Mouse (Mus musculus) midbrain, postnatal 0 days (tissue): ENCODE data around the gene Aldh3b2. TPM values are rescaled to one million over a fixed set of nuclear protein-coding genes. Genes with fewer than 3 reads are reported as not detected.

Experiments used
- ATAC-seq: fragments of 200-750 bp; cut with Nextera tagmentation; 2 replicates; pipeline ENCODE4 v1.8.0; 2017; ENCODE audit warnings: moderate number of reproducible peaks, mild to moderate bottlenecking, moderate TSS enrichment, moderate library complexity; ENCODE audit not compliant: low FRiP score
- DNase-seq: peaks from one replicate; pipeline ENCODE4 v3.0.0-alpha.2; 2015; ENCODE audit warnings: low spot score
- H3K27ac ChIP-seq: fragments of 300-500 bp; sonication (generic); 2 replicates; pipeline ENCODE4 v1.5.1; 2014; ENCODE audit warnings: low read depth, mild to moderate bottlenecking, low read length, mixed read lengths
- H3K27me3 ChIP-seq: fragments of 300-500 bp; sonication (generic); 2 replicates; pipeline ENCODE4 v1.6.1; 2014; ENCODE audit warnings: low read length, control low read depth, mixed read lengths; ENCODE audit not compliant: insufficient read depth
- H3K36me3 ChIP-seq: fragments of 300-500 bp; sonication (generic); 2 replicates; pipeline ENCODE4 v1.6.1; 2014; ENCODE audit warnings: low read length, control low read depth, mixed read lengths; ENCODE audit not compliant: insufficient read depth
- H3K4me1 ChIP-seq: fragments of 300-500 bp; sonication (generic); 2 replicates; pipeline ENCODE4 v1.6.1; 2014; ENCODE audit warnings: mild to moderate bottlenecking, control low read depth, antibody characterized with exemption, low read length, mixed read lengths; ENCODE audit not compliant: insufficient read depth
- H3K4me2 ChIP-seq: fragments of 300-500 bp; sonication (generic); 2 replicates; pipeline ENCODE4 v1.6.1; 2014; ENCODE audit warnings: low read depth, mild to moderate bottlenecking, low read length, mixed read lengths; ENCODE audit not compliant: poor library complexity, severe bottlenecking
- H3K4me3 ChIP-seq: fragments of 300-500 bp; sonication (generic); 2 replicates; pipeline ENCODE4 v1.5.1; 2014; ENCODE audit warnings: low read depth, mild to moderate bottlenecking, low read length, moderate library complexity
- H3K9ac ChIP-seq: fragments of 300-500 bp; sonication (generic); replicated peaks from 2 replicates; pipeline ENCODE4 v1.6.1; 2014; ENCODE audit warnings: mild to moderate bottlenecking, low read length, moderate library complexity, mixed read lengths; ENCODE audit not compliant: poor library complexity, severe bottlenecking
- H3K9me3 ChIP-seq: fragments of 300-500 bp; sonication (generic); 2 replicates; pipeline ENCODE4 v1.6.1; 2016; ENCODE audit warnings: low read length, control low read depth
- CTCF ChIP-seq: IDR thresholded peaks from 2 replicates; pipeline ENCODE4 v1.5.1; 2016; ENCODE audit warnings: antibody characterized with exemption, mild to moderate bottlenecking
- WGBS: fragments of 180-500 bp; shearing (Covaris S2); extraction: QIAGEN DNeasy Blood & Tissue Kit; methylation state at CpG from one replicate; pipeline ENCODE4 v1.1.7; 2014; 5-methylcytosine and 5-hydroxymethylcytosine counted together
- polyA plus RNA-seq: library from polyadenylated mRNA; unstranded; fragments of >200 nt; fragmentation: Nextera tagmentation; extraction: Ambion mirVana; gene quantifications from 2 replicates; pipeline ENCODE4 v1.2.1, GENCODE M21; 2015
- total RNA-seq: library from RNA; depleted of rRNA; stranded (reverse); fragments of >200 nt; gene quantifications from 2 replicates; pipeline ENCODE4 v1.2.3, GENCODE M21; 2014

The Aldh3b2 gene
- total and polyA plus RNA-seq, 2 experiments from 2014 or later, result 2.4 to 2.6 TPM

DNA sequence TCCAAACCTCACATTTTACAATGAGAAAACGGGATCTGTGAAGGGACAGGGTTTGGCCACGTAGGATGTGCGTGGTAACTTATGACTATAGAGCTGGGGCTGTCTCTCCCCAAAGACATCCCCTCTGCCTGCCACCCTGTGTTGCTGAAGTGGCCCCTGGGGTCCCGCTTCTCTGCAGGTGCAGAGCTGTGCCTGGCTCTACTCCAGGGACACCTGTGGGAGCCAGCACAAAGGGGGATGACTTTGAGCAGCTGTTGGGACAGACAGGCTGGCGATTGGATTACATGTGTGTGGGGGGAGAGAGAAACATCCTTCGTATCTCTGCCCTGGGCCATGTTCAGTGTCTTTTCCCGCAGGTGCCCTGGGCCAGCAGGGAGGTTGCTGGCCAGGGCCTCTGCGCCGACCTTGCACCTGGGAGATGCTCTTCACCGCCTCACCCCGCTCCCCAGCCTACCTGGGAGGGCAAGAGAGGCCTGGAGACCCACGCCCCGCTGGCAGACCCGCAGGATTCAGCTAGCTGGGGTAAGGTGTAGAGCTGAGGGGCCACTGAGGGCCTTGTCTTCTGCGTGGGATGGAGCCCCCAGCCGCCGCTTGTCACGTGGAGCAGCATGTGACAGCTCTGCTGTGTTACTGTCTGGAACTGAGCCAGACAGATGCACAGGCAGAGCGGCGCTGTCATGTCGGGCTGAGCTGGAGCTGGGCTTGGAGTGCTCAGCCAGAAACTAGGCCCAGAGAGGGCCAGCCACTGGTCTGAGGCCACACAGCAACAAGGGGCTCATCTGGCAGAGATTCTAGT lies 41.7 kb upstream of the Aldh3b2 start:
- H3K9me3 ChIP-seq, result no peaks in the 10 kb centered on the region
- WGBS, result 72% methylated on average over 21 of the region's 21 CpGs
- H3K36me3 ChIP-seq, result no peaks in the 10 kb centered on the region
- 0 out of 2 replicates have a peak, but pooled peaks cover 5% of the 10 kb centered on the region for H3K27me3 ChIP-seq
- H3K9ac ChIP-seq, result no peak overlapping the region
- TF ChIP-seq CTCF, result no peak
- H3K4me3 ChIP-seq, result no peak overlapping the region
- H3K4me2 ChIP-seq, result no peak overlapping the region
- ATAC-seq, result no peak
- DNase-seq, result peak; percentile 38
- 0 out of 2 replicates have a peak overlapping the region, but pooled peaks have one; percentile 55 for H3K27ac ChIP-seq
- H3K4me1 ChIP-seq, result peaks cover 3% of the 10 kb centered on the region; the same call in 1 of the 2 replicates

DNA sequence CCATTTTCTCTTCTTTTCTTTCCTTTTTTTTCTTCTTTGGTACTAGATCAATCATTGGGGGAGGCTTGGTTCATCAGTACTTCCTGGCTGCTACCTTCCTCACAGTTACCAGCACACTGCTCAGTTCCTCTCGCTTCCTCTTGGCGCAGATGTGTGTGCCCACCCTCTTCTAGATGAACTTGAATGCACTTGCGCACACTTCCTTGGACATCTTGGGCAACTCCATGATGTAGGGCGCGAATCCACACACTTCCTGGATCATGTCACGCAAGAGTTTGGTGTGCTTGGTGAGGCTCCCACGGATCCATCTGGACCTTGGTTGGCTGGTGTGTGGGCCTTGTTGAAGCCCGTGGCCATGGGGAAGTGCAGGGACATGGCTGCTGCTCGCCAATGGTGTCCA lies 40.4 kb upstream of the Aldh3b2 start:
- DNase-seq, result no peak
- peaks cover 6% of the 10 kb centered on the region; the same call in 1 of the 2 replicates for H3K4me1 ChIP-seq
- no peak overlapping the region for H3K27ac ChIP-seq
- WGBS, result 94% methylated on average over 9 of the region's 9 CpGs
- no peak for TF ChIP-seq CTCF
- H3K36me3 ChIP-seq, result no peaks in the 10 kb centered on the region
- no peak overlapping the region for H3K4me3 ChIP-seq
- H3K4me2 ChIP-seq, result no peak overlapping the region
- H3K9ac ChIP-seq, result no peak overlapping the region
- H3K27me3 ChIP-seq, result 0 out of 2 replicates have a peak, but pooled peaks cover 8% of the 10 kb centered on the region
- no peaks in the 10 kb centered on the region for H3K9me3 ChIP-seq
- no peak for ATAC-seq

DNA sequence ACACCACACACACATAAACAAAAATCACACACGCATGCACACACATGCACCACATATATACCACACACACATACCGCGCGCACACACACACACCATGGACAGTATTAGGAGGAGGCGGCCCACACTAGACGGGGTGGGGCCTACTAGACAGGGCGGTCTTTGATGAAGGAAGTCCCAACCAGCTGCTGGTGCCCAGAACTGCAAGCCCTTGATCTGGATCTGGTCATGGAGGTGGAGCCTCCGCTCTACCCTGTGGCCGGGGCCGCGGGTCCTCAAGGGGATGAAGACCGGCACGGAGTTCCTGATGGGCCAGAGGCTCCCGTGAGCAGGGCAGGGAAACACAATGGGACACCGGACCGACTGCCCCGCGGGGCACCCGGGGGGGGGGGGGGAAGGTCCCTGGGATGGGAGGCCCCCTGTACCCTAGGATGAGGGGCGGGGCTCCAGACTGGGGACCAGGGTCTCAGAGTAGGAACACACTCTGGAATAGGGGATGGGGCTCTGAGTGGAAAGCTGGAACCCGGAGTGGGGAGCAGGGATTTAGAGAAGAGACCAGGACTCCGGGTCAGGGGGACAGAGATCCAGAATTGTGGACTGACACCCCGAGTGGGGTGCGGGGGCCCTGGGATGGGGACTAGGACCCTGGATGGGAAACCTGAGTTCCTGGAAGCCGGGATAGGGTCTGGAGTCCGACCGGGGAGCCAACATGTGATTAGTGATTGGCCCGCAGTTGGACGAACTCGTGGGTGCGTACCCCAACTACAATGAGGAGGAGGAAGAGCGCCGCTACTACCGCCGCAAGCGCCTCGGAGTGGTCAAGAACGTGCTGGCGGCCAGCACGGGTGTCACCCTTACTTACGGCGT lies 36.9 kb upstream of the Aldh3b2 start, which contains the start of gene Unc93b1:
Gene Unc93b1, plus strand, starts transcription at position 155 of the 864 bp plus-strand sequence.
- H3K27me3 ChIP-seq, result 0 out of 2 replicates have a peak, but pooled peaks cover 8% of the 10 kb centered on the region
- ATAC-seq, result peak; percentile 72

DNA sequence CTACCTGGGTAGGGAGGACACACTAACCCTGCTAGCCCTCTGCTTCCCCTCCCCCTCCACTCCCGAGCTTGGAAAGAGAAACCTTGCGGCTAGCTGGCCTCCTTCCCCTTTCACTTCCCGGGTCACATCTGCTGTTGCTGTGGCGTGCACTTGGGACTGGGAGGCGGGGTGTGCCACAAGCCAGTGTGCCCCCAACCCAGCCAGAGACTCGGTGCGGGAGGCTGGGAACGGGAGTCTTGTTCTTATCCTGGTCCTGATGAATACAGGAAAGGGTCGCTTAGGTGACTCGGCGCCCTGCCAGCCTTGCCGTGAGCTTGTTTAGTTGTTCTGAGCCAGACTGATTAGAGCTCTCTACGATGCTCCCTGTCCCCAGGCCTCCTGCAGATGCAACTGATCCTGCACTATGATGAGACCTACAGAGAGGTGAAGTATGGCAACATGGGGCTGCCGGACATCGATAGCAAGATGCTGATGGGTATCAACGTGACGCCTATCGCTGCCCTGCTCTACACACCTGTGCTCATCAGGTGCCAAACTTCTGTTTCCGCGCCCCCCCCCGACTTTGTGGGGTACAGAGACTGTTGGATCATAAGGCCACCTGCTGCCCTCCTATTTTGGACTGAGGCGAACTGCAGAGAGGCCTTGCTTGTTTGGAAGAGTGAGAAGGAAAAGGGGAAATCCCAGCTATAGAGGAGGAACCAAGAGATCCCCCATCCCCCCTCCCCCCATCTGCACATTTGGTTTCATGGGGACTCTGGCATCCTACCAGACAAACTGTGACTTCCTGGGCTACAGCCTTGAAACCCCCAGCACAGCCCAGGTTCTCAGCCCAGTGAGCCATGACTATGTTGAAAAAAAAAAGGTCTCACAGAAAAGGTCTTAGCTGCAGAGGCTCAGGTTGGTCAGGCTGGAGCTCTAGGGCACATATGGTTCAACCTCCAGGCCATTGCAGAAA lies 36.0 kb upstream of the Aldh3b2 start:
- TF ChIP-seq CTCF, result no peak
- Histone ChIP-seq H3K9ac (peak overlapping the region; percentile 14; the same call in 1 of the 2 replicates), H3K27ac (no peak overlapping the region), H3K4me3 (peak overlapping the region; percentile 34), H3K36me3 (no peaks in the 10 kb centered on the region), H3K27me3 (0 out of 2 replicates have a peak, but pooled peaks cover 8% of the 10 kb centered on the region), H3K9me3 (no peaks in the 10 kb centered on the region), H3K4me1 (peaks cover 2% of the 10 kb centered on the region; the same call in 1 of the 2 replicates), H3K4me2 (peak overlapping the region; percentile 62)
- no peak for ATAC-seq
- 7% methylated on average over 22 of the region's 22 CpGs for WGBS
- peak; percentile 30 for DNase-seq

More for the DNA sequence above, 36.9 kb upstream of the Aldh3b2 start, which contains the start of gene Unc93b1:
- H3K4me3 ChIP-seq, result peak within 1 kb of the TSS; percentile 34
- peak; percentile 39 for DNase-seq
- H3K9me3 ChIP-seq, result no peaks in the 10 kb centered on the region
- no peak within 1 kb of the TSS for H3K27ac ChIP-seq
- H3K36me3 ChIP-seq, result no peaks in the 10 kb centered on the region
- H3K9ac ChIP-seq, result peak within 1 kb of the TSS; percentile 14; the same call in 1 of the 2 replicates
- WGBS, result 8% methylated on average over 41 of the region's 42 CpGs
- H3K4me2 ChIP-seq, result peak within 1 kb of the TSS; percentile 62
- H3K4me1 ChIP-seq, result peaks cover 3% of the 10 kb centered on the region; the same call in 1 of the 2 replicates
- TF ChIP-seq CTCF, result no peak

DNA sequence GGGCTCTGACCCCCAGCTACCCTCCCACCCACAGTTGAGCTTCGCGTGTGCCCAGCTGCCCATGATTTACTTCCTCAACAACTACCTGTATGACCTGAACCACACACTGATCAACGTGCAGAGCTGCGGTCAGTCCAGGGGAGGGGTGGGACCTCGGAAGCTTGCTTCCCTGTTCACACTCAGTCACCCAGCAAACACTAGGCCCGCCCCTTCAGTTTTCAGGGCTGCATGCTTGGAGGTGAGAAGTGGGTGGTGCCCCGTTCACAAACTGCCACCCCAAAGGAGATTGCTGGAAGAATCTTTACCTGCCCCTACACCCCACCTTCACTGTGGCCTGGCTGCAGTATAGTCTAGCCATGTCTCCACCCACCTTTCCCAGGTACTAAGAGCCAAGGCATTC lies 29.8 kb upstream of the Aldh3b2 start:
- Histone ChIP-seq H3K27ac (no peak overlapping the region), H3K9ac (no peak overlapping the region), H3K36me3 (no peaks in the 10 kb centered on the region), H3K4me3 (no peak overlapping the region), H3K4me2 (no peak overlapping the region), H3K4me1 (no peaks in the 10 kb centered on the region), H3K27me3 (no peaks in the 10 kb centered on the region), H3K9me3 (no peaks in the 10 kb centered on the region)
- 88% methylated on average over 7 of the region's 7 CpGs for WGBS
- TF ChIP-seq CTCF, result no peak
- no peak for ATAC-seq
- DNase-seq, result no peak
